Mouse (Mus musculus) brain, embryonic 14.5 days (tissue): ENCODE data around the gene 2510002D24Rik.

ENCODE experiments used
- CTCF ChIP-seq: fragments of 200-500 bp; IDR thresholded peaks from 2 replicates; pipeline ENCODE4 v1.5.1; 2012; ENCODE audit warnings: inconsistent platforms, mild to moderate bottlenecking, moderate library complexity, borderline replicate concordance; ENCODE audit not compliant: insufficient read depth, insufficient read length; ENCODE audit errors: extremely low read depth
- POLR2A ChIP-seq: fragments of 200-500 bp; IDR thresholded peaks from 2 replicates; pipeline ENCODE4 v1.6.1; 2012; ENCODE audit warnings: mild to moderate bottlenecking, inconsistent platforms, borderline replicate concordance; ENCODE audit not compliant: poor library complexity, insufficient read depth, insufficient read length, severe bottlenecking; ENCODE audit errors: extremely low read depth

DNA sequence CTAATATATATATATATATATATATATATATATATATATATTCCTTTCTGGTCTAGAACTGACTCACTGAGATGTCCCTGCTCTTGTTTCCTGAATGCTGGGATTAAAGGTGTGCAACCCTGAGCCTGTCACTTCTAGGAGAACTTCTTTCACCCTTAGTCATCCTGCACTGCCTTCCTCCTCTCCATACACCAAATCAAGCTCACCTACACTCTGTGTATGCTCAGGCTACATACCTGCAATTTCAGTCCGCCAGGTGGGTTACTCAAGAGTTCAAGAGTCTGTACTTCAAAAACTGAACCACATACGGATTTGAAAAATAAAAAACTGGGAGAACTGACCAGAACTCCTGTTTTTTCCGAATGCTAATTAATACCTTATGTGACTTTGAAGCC, 308 bp upstream of the 2510002D24Rik start:
- TF ChIP-seq POLR2A (no peak), CTCF (no peak)
